Mouse (Mus musculus) spleen, adult 18-20 months (tissue): ENCODE measurements at regions not wholly inside any gene's neighbourhood (a gene's known extent, or its start where the extent isn't known, plus 50 kb on each side); places are given as distances from the start of the nearest gene placed in this dataset.
A peak's percentile ranks its signal among the peaks of the same experiment; 100 is the strongest.

Experiments
- DNase-seq, 2 experiments: peaks; one replicate each; pipeline ENCODE4 v3.0.0; 2022; ENCODE audit warnings: mixed read lengths in 2 of 2

DNA sequence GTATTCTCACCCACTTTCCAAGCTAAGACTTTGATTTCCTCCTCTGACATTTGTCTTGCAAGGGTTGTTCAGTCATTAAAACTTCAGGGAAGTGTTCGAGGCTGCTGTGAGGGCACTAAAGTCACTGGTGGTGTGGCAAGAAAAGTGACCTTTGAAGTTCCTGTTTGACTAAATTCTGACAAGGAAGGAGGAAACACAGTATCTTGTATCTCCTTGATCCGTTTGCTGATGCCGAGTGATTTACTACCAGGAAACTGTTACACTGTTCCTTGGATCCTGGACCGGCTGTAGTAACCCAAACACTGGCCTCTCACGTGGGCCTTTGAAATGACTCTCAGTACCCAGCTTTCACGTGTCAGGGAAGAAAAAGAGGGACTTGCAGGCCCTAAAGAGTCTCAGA, 53.5 kb upstream of the Ralgapa2 start:
- DNase-seq, result no peak

GRCm38 (mm10) chr2:146568171-146568842, 56.2 kb upstream of the Ralgapa2 start:
- DNase-seq, result no peak

- no peak for DNase-seq
Measured at GRCm38 (mm10) chr2:146571036-146571435, 58.9 kb upstream of the Ralgapa2 start.

GRCm38 (mm10) chr2:146571857-146572256, 59.7 kb upstream of the Ralgapa2 start:
- DNase-seq, result no peak

GRCm38 (mm10) chr2:146575610-146576297, 63.6 kb upstream of the Ralgapa2 start:
- no peak for DNase-seq

DNA sequence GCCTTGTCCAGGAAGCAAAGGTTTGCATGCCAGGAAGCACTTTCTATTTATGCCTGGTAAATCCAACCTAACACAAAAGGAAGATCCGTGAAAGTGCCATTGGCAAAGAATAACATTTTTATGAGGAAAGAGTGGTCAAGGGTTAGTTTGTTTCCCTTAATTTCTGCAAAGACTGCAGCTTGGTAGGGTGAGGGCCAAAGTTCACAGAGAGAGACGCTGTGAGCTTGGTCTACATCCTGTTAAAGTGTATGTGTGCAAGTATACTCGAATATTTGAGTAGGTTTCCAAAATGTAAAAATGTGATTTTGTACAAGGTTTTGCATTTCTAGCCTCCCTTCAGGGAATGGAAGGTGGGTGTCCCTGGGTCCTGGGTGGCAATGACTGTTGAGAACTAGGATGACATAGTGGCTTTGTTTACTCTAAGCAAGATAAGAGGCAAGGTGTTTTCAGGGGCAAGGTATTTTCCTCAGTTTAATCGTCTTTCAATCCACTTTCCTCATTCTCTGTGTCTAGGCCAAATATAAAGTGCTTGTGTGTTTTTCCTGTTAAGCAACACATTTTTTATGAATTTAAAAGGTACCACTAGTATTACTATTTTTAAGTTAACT, 64.3 kb upstream of the Ralgapa2 start:
- DNase-seq, result no peak

- no peak for DNase-seq
Measured at GRCm38 (mm10) chr2:146577096-146577495, 65.0 kb upstream of the Ralgapa2 start.

GRCm38 (mm10) chr2:146581220-146581619, 69.1 kb upstream of the Ralgapa2 start:
- DNase-seq, result no peak

DNA sequence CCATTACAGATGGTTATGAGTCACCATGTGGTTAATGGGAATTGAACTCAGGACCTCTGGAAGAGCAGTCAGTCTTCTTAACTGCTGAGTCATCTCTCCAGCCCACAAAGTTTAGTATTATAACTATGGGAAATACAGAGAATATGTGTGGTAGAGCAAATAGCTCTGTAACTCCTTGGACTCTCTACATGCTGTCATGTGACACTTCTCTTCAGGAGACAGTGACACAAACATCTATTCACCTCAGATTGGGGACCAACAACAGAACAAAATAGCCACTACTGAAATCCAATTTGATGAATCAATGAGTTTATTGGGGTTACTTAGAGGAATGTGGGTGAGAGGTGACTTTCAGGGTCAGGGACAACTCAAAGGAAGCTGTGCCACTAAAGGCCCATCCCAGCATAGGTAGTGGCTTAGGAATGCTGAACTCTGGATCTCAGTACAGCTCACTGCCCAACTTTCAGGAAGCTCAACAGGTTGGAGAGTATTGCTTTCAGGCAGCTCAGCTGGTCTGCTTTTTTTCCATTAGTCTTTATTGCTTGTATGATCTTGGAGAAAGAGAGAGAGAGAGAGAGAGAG, 71.8 kb upstream of the Ralgapa2 start:
- DNase-seq, result no peak

- no peak for DNase-seq
Measured at GRCm38 (mm10) chr2:146586381-146586780, 74.2 kb upstream of the Ralgapa2 start.

GRCm38 (mm10) chr2:146586981-146587380, 74.8 kb upstream of the Ralgapa2 start:
- no peak for DNase-seq

DNA sequence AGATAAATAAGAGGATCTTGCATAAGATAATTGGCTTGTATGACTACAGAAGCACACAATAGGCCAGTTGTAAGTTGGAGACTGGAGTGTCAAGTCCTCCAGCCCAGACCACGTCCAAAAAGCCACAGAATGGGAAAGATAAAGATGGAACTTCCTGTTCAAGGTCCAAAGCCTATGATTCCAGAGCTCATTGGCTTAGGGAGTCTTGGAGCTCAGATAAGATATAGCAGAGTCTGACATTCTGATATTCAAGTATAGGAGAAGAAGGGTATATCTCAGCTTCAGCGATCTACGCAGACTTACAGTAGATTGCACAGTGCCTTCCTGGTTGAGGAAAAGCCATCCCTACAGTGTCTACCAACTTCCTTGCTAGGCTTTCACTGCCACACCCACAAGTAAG, 77.7 kb upstream of the Ralgapa2 start:
- DNase-seq, result no peak

GRCm38 (mm10) chr2:146593291-146593690, 81.1 kb upstream of the Ralgapa2 start:
- no peak for DNase-seq

DNA sequence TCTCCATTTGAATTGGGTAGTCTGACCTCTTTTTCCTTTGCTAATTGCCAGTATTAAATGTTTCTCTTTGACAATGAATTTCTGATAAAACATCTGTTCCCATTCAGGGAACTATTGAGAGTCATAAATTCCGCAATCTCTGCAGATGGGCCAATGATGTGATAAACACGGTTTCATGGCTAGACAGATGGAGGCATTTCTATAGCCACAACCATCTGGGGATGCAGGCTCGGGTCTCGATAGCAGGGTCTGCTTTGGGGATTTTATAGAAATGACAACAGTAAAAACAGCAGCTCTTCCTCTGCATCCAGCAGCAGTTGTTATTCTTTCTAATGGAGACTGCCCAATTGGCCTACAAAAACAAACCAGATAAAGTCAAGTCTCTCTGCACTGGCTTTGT, 82.1 kb upstream of the Ralgapa2 start:
- no peak for DNase-seq

- no peak for DNase-seq
Measured at GRCm38 (mm10) chr2:146595673-146596072, 83.5 kb upstream of the Ralgapa2 start.

DNA sequence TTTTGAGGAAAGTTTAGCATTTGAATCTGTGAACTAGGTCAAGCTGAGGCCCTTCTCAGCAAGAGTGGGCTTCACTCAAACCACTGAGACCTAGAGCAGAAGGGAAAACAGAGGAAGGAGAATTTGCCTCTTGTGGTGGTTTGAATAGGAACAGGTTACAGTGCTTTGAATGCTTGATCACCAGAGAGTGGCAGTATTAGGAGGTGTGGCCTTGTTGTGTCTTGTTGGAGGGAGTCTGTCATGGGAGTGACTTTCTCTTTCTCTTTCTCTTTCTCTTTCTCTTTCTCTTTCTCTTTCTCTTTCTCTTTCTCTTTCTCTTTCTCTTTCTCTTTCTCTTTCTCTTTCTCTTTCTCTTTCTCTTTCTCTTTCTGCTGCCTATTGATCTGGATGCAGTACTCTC, 94.0 kb upstream of the Ralgapa2 start:
- DNase-seq, result no peak

- DNase-seq, result no peak
Measured at GRCm38 (mm10) chr2:146610896-146611295, 98.8 kb upstream of the Ralgapa2 start.

DNA sequence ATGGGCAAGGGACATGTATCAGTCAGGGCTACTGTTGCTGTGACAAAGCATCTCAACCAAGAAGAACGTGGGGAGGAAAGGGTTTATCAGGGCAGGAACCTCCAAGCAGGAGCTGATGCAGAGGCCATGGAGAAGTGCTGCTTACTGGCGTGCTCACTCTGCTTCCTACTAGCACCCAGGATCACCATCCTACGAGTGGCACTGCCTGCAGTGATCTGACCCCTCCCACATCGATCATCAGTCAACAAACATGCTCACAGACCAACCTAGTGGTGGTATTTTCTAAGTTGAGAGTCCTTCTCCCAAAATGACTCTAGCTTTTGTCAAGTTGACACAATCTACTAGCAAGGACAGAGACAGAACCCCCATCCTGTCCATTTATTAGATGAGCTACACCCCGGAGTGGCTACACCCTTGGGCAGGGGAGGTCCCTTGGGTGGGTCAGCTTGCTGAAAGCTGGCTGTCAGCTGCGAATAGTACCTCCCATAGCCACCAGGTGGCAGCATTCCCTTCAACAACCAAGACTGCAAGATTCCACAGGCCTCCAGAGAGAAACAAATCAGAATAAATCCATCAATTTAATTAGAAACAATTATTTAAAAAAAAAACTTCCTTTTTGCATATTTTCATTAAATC, 99.9 kb upstream of the Ralgapa2 start:
- peak; percentile 11 to 60 for DNase-seq

DNA sequence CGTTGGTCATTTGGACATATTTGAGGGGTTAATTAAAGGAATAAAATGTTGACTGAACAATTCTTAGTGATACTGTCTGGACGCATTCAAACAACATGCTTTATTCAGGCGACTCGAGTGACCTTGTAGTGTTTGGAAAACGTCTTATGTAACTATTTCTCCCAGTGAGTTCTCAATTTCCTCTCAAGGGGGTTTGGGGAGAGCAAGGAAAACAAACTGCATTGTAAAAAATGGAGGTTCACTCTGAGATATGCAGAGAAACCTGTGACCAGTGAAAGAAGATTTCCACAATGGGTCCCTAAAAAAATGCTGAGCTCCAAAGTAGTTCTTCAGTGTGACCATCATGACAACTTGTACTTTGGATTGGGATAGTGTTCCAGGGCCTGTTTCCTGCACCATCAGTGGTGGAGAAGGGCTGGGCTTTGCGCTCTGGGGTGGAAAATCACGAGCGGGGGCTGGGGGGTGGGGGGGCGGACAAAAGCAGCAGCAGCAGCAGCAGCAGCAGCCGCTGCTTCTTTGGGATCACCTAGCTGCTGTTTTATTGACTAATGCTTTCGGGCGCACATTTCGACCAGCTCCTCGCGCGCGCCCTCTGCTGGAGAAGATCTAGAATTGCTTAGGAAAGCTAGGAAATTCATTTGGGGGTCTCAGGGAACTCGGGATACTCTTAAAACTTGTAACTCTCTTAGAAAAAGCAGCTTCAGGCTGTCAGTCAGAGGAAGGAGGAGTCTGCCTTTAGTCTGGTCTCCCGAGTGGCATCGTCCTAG, 100.6 kb upstream of the Ralgapa2 start:
- peak in 1 of 2 experiments; percentile 44 for DNase-seq

DNA sequence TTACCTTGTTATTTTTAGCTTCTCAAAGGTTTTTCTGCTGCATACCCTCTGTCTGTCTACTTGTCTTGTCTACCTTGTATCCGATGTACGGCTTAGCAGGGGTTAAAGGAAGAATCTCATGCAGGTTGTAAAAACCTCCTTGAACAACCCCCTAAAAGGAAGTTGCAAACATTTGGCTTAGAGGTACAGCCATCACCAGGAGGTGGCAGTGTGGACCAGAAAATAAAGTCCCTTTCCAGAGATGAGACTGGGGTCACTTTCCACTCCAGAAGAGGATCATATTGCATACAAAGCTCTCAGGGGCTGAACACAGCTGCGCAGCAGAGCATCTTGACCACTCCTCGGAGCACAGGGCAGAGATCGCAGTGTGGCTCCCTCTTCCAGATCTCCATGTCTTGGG, 109.0 kb upstream of the Ralgapa2 start:
- DNase-seq, result no peak

DNA sequence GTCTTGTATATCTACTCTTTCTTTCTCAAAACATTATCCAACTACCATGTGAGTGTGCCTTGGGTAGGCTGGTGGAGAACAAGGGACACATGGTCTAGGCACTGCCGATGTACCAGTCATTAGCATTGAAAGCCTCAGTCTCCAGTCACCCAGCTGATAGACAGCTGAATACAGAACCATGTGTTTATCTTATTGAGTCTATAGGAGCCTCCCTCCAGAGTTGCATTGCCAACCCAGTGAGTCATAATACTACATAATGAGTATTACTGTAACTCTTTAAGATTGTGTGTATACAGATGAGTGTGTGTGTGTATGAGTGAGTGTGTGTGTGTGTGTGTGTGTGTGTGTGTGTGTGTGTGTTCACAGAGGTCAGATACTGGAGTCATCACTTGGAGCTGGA, 110.9 kb upstream of the Ralgapa2 start:
- no peak for DNase-seq

DNA sequence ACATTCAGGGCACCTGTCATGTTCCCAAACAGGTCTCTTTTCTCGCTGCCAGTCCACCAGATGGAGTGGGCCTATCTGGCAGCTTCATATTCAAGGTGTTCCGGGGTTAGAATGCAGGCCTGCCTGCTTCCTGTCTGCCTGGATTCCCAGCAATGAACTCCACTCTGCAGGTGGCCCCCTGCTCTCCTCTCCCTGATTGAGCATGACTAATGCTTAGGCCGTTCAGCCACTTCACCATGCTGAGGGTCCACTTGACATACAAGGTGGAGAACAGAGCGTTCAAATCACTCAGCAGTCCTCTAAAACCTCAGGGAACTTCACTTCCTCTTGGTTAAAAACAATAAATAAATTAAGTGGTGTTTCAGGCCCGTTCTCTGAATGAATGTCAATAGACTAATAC, 112.1 kb upstream of the Ralgapa2 start:
- no peak for DNase-seq
